Mouse (Mus musculus) cerebellum, adult 8-10 months (tissue): ENCODE measurements around the gene Npnt.

Experiments
- DNase-seq: peaks from one replicate; pipeline ENCODE4 v3.0.0; 2022

Gene Npnt

DNA sequence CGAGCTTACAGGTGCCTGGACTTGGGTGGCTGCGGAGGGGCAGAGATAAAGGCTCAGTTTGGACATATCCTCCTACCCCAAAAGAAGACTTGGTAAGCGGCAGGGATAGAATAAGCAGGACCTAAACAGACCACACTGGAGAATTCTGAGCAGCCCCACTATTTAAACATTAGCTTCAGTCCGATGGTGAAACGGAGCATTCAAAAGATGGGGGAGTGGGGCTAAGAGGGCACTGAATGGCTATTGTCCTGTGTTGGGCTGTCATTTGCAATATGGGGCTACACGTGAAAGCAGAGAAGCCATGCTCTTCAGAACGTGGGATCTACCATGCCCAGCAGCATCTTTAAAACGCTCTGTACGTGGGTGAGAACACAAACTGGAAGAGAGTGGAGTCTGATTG lies 95.8 kb downstream of the Npnt start:
- DNase-seq, result no peak

DNA sequence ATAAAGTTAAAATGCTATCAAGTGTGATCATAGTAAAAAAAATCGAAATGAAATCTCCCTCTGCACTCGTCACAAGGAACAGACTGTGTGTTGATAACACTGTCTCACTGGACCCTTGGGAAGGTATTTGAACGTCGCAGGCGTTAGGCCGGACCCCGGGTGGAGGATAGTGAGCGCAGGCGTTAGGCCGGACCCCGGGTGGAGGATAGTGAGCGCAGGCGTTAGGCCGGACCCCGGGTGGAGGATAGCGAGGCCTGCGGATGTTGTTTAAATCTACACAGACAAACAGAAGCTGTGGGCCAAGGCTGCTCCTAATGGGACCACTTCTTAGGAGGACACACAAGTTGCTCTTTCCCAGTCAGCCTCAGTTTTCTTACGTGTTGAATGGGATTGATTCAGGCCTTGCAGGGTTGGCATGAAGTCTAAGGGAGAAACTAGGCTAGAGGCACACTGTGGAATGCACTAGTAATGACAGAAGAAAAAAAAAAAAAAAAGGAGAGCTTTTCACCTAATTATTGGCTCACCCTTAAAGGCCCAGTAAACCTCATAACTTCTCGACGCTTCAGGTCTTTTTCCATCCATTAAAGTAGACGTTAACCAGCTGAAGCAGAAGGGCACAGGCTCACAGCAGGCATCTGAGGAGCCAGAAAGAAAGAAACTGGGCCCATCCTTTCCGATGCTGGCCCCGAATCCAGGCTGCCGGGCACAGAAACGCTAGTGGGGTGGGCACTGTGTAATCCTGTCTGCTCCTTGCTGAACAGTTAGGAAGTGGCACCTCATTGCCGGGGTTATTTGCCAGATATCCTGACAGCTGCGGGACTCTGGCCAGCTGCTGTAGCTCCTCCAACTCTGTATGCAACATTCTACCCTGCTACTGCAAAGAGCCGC lies 98.0 kb downstream of the Npnt start:
- no peak for DNase-seq

DNA sequence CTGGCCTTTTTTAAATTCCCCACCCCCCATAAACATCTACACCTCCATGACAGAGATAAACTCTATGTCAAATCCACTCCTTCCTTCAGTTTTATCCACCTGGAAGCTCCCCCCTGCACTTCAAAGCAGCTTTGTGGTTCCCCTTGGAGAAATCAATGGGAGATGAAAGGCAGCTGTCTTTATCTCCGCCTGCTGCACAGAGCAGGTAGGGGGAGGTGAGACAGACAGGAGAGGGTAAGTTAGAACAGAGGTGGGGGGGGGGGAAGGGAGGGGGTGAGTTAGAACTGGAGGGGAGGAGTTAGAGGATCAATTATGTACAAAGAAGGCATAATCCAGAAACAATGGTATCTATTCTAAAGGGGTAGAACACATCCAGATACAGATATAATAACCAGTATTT lies 98.7 kb downstream of the Npnt start:
- DNase-seq, result no peak

DNA sequence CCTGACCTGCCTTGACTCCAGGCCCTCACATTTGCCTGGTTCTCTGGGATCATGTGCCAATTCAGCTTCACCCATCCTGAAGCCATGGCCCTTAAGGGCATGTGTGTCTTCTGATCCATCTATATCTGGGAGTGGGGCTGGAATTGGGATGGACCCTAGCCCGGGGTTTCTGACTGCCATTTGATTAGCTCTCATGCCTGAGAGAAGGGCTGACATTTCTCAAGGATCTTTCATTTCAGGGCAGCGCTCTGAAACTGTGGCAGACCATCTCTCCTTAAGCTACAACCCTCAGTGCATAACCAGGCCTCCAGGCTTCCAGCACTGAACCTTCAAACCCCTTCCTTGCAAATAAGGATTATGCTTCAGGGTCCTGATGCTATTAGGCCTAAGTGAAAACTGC lies 99.7 kb downstream of the Npnt start:
- no peak for DNase-seq

DNA sequence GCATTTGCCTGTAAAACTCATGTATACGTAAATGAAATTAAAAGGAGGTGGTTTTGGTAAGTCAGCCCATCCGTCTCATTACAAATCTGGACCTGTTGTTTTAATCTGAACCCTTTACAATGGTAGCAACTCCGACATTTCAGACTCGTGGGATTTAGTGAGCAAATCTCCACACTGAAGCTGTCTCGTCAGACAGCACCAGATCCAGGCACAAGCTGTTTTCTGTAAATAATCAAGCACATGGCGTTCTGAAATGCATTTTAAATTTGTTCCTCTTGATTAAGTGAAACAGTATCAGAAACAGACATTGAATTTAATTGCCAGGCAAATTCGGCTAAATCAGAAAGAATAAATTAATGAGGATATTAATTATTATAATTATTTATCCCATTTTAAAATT lies 100.4 kb downstream of the Npnt start:
- no peak for DNase-seq

DNA sequence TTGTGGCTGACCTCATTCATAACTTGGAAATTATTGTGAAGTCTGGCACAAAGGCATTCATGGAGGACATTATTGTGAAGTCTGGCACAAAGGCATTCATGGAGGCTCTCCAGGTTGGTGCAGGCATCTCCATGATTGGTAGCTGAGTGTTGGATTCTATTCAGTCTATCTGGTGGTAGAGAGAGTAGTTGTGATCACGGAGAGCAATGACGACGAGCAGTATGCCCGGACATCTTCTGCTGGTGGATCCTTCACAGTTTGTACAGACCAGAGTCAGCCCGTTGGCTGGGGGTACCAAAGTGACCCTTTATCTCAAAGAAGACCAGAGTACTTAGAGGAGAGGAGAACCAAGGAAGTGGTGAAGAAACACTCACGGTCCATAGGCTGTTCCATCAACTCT lies 107.4 kb downstream of the Npnt start:
- no peak for DNase-seq

DNA sequence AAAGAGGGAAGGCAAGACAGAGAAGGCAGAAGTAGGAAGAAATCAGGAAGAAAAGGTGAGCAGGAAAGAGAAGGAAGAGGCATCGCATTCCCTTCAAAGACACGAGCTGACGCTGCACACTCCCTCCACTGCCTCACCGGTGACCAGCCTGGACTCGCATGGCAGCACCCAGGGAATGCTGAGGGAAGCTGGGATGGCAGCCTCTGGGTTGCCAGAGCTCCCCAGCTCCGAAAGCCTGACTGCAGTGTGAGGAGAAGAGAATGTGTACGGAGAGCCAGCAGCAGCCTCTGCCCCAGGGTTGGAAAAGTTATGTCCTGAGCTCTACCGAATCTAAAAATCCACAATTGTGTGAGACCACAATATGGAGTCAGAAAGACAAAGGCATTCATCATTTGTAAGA lies 110.6 kb downstream of the Npnt start:
- no peak for DNase-seq

DNA sequence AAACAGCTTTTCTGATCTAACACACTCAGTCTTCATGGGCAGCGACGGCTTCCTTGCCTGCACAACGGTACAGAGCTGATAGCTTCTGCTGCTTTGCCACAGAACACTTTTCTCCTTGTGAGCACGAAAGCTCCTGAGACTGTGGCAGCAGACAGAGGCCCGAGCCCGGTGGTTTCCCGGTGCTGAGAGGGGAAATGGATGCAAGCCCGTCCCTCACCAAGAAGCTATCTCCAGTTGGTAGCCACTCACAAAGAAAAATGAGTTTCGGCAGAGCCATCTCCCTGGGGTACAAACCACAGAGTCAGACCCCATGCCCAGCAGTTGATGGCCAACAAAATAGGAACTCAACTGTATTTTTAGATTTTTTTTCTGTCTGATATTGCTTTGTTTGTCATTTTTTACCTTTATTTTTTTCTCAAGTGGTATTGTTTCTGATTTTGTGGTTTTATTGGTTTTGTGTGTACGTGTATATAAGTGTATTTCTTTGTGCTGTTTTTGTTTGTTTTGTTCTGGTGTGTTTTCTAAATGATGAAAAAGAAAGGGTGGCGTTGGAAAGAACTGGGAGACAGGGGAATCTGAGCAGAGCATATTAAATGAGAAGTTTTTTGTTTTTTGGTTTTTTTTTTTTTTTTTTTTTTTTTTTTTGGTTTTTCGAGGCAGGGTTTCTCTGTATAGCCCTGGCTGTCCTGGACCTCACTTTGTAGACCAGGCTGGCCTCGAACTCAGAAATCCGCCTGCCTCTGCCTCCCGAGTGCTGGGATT lies 111.3 kb downstream of the Npnt start:
- DNase-seq, result no peak

DNA sequence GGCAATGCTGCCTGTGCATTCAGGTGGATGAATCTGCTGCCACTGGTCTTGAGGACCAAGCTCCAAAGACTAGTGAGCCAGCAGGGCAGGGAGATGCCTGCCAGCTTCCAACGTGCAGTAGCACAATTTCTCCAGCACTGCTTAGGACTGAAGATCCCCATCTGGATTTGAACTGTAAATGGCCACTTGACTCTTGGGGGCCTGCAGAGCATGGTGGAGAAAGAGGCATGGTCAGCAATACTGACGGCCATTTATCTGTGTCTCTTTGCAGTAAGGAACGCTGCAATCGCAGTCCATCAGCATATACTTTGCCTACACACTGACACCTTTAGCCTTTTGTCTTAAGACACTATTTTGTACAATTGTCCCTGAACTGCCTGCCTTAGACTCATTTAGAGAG lies 113.0 kb downstream of the Npnt start:
- no peak for DNase-seq

DNA sequence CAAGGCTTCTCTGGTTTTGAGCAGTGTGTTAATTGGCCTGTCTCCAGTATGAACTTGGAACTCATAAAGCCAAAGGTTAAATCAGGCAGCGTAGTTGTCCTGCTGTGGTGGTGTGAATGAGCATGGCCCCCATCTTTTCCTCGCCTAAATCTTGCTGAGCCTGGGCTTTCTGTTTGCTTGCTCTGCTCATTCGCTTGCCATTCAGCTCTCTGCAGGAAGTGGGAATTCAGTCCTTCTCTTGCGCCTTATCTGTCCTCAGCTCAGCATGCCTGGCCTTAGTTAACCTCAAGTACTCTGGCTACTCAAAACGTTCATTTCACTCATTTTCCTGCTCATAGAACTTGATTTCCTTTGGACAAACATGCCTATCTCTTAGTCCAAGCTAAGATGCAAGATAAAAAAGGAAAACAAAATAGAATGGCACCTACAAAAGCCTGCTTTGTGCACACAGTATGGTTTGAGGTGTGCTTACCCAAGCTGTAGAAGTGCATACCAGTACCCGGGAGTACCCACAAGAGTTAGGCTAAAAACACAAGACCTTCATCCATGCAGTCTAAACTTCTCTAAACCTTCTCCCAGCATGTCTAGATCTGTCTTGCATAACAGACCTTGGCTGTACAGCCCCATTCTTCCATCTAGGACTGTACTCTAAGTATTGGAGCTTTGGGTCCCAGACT lies 114.8 kb downstream of the Npnt start:
- DNase-seq, result no peak
